Mouse (Mus musculus) urinary bladder, postnatal 14 days (tissue): ENCODE data around the gene Ntmt1.
A peak's percentile ranks its signal among the peaks of the same experiment; 100 is the strongest.

Experiments
- DNase-seq: peaks from one replicate; pipeline ENCODE4 v3.0.0; 2021; ENCODE audit warnings: low spot score

The Ntmt1 gene

DNA sequence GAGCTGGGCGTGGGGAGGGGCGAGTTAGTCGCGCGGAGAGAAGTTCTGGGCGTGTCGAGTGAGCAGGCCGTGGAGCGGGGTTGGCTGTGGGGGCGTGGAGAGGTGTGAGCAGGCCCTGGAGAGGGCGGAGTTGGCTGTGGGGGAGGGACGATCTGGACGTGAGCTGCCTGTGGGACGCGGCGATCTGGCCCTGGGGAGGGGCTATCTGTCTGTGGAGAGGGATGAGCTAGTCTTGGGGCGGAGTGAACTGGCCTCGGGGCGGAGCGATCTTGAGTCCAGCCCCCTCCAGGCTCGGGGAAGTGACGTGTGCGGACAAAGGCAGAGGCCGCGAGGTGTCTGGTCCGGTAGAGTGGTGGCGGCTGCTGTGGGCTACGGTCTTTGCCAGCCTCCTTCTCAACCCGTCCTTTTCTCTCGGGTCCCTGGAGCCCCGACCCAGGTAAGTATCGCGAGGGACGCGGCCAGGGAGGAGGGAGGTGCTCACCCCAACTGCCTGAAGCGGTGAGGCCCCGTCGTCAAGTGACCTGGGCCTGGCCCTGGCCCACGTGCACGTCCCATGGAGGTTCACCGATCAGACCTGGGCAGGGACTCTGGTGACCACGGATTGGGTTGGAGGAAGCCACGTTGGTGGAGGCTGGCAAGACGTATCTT lies at the start of gene Ntmt1:
TSS of gene Ntmt1 (plus strand) at position 179 of the 648 bp plus-strand sequence.
- peak; percentile 100 for DNase-seq

- DNase-seq, result peak; percentile 93
Measured at GRCm38 (mm10) chr2:30758341-30759087, 49.1 kb upstream of the Ntmt1 start.

GRCm38 (mm10) chr2:30759088-30759374 lies 48.6 kb upstream of the Ntmt1 start:
- DNase-seq, result no peak

- no peak for DNase-seq
Measured at GRCm38 (mm10) chr2:30759442-30759841, 48.2 kb upstream of the Ntmt1 start.

- no peak for DNase-seq
Measured at GRCm38 (mm10) chr2:30759858-30760547, 47.6 kb upstream of the Ntmt1 start.

GRCm38 (mm10) chr2:30760706-30761105 lies 46.9 kb upstream of the Ntmt1 start:
- DNase-seq, result no peak

GRCm38 (mm10) chr2:30766446-30766845 lies 41.2 kb upstream of the Ntmt1 start:
- no peak for DNase-seq

DNA sequence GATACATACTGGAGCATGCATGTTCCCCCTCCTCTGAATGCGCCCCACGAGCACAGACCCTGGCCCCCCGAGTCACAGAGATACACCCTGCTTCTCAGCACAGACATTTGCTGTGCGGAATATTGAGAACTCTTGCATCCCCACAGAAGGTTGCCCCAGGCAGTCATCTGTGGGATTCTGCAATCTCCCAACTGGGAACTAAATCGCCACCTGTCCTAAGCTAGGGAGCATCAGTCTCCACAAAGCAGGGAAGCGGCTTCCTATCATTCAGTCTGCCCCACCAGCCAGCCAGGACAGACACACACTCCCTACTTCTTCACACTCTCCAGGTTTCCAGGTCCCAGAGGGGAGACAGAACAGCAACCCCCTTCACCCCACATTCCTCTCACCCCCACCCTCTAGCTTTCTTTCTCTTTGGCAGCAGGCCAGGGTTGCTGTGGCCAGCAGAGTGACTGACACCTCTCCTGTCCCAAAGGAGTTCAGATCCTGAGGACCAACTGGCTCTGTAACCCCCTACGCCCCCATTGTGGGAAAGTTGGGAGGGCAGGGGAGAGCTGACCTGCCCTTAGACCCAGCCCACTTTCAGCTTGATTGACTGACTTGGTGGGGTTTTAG lies 39.9 kb upstream of the Ntmt1 start:
- DNase-seq, result no peak

GRCm38 (mm10) chr2:30768529-30768928 lies 39.1 kb upstream of the Ntmt1 start:
- DNase-seq, result no peak

DNA sequence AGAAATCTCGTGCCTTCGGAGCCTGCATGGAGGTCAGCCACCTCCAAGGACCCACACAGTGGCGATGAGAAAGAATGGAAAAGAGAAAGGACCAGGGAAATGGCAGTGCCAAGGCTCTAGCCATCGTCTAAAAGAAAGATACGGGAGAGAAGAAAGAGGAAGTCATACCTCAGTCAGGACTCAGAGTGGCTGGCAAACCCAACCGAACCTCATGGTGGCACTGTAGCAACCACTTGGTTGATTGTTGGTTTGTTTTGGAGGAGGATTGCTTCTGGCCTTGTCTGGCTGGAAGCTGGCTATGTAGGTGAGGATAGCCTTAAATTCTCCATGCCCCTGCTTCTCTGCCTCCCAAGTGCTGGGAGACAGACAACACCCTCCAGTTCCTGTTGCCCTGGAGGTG lies 38.4 kb upstream of the Ntmt1 start:
- DNase-seq, result no peak

DNA sequence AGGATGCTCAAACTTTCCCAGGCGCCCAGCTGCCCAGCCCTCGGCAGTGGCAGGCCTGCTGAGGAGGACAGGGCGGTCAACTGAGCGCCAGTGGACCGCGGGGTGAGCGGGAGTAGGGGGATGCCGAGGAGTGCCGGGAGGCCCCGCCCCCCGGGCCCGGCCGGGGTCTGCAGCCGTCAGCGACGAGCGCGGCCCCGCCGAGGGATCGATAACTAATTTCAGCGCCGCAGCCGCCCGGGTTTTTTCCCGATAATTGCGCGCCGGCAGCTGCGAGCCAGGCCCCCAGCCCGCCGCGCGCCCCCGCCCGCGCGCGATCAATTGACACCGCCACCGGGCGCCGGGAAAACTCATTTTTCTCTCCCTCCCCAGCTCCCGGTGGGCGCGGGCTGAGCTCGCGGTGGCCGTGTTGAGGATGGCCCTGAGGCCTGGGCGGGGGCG lies 36.2 kb upstream of the Ntmt1 start:
- no peak for DNase-seq

GRCm38 (mm10) chr2:30771806-30772460 lies 35.7 kb upstream of the Ntmt1 start:
- peak; percentile 66 for DNase-seq

- DNase-seq, result no peak
Measured at GRCm38 (mm10) chr2:30772581-30773312, 34.9 kb upstream of the Ntmt1 start.

- no peak for DNase-seq
Measured at GRCm38 (mm10) chr2:30773313-30774005, 34.2 kb upstream of the Ntmt1 start.

- no peak for DNase-seq
Measured at GRCm38 (mm10) chr2:30775955-30776354, 31.7 kb upstream of the Ntmt1 start.

DNA sequence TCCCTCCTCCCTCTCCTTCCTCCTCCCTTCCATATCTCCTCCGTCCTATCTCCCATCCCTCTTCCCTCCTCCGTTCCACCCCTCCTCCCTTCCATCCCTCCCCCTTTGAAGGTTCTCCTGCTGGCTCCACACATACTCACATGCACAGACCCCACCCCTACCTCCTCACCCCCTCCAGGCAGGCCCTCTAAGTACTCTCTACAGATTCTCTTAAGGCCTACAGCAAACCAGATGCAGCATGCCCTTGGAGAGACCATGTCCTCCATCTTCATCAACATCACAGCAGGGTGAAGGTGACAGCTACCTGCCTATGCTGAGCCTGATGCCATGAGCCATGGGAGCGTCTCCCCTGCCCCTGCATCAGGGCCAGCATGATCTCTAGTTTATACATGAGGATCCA lies 30.4 kb upstream of the Ntmt1 start:
- no peak for DNase-seq

DNA sequence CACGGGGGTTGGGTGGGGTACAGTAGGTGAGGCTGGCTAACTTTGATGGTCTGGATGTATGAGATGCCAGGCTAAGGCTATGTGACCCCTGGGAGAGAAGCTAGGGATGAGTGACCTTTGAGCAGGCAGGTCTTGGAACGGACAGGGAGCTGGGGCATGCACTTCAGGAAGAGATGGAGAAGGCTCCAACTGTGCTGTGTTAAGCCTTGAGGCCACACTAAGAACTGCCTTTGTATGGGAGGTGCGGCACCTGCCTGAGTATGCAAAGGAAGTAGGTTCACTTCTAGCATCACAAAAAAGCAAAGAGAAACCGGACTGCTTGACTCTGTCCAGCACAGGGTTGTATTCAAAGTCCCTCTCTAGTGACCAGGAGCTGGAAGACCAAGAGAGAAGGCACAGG lies 29.4 kb upstream of the Ntmt1 start:
- DNase-seq, result no peak

DNA sequence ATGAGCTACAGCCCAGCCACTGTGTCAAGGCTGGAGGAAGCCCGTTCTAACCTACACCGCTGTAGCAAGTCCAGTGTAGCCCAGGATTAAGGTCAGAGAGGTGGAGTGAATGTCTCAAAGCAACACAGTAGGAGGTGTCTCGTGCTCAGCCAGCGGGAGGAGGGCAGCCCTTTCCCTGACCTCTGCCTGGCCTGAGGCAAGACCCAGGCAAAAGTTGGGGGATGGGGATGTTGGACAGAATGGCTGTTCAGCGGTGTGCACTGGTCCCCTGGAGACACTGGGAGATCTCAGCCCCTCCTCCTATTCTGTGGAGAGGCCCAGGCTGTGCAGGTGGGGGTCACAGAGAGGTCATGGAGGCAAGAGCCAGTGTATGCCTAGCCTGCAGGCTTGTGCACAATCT lies 28.4 kb upstream of the Ntmt1 start:
- no peak for DNase-seq

- no peak for DNase-seq
Measured at GRCm38 (mm10) chr2:30782312-30783290, 25.0 kb upstream of the Ntmt1 start.

DNA sequence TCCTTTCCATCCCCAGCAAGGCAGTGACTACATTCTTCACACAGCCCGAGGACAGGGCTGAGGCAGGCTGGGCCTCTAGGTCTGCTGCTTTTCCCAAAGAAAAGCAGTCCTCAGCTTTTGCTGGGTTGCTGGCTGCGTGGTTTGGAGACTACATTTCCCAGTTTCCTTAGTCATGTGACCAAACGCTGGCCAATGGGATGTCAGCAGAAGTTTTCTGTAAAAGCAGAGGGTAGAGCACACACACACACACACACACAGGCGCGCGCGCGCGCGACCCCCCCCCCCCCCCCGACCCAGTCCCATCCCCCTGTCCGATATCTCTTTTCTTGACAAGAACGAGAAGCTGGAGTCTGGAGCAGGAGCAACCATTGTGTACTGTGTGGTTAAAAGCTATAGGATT lies 24.3 kb upstream of the Ntmt1 start:
- DNase-seq, result peak; percentile 75
